In the genomic region with DNA sequence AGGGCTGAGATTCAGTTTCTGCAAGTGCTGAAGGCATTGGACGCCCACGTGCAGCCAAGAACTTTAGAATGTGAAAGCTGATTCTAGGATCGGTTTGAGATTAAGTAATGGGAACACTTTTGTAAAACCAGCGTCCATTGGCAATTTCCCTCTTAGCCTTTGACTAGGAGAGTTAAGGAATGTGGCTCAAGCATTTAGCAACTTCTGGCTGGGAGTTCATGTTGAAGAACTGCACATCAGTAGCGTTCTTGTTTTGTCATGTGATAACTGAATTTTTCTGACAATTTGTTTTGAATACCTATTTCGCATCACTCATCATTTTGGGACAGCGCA, we compare ENCODE assay signal across 8 mouse cellular contexts. TPM values are rescaled to one million over a fixed set of nuclear protein-coding genes. Genes with fewer than 3 reads are reported as not detected.
DNase-seq lines count a peak whose midpoint lies in the region; ATAC-seq and TF ChIP-seq lines count a peak whose summit lies in the region.

No protein-coding gene starts in this region.

- peak overlapping the region; percentile 88 for H3K4me2 ChIP-seq in heart, embryonic 16.5 days (ENCODE audit: low read depth, low read length)
- peak overlapping the region; percentile 77 for H3K4me2 ChIP-seq in hindbrain, embryonic 12.5 days (replicated peaks)
- peak overlapping the region; percentile 81 for H3K4me2 ChIP-seq in midbrain, embryonic 12.5 days (replicated peaks)

- peaks cover 6% of the 10 kb centered on the region for H3K4me1 ChIP-seq in heart, embryonic 16.5 days (ENCODE audit: control insufficient read depth, insufficient read depth, low read length)
- H3K4me1 ChIP-seq in hindbrain, embryonic 12.5 days, result no peaks in the 10 kb centered on the region
- peaks cover 8% of the 10 kb centered on the region; the same call in 1 of the 2 replicates for H3K4me1 ChIP-seq in midbrain, embryonic 12.5 days

- no peak for DNase-seq in heart, postnatal 14 days
- DNase-seq in Patski (ENCODE audit: low read depth, low spot score), result no peak
- DNase-seq in adrenal gland, adult 8-10 months, result no peak
- no peak for DNase-seq in thymus, adult 18-20 months
- no peak for DNase-seq in adrenal gland, postnatal 36 days

- intact Hi-C loops in heart, postnatal 14 days (cut with DNase I), result loop anchor here (5.0 kb wide), 1 partner anchor 51 kb away; the partner anchor contains the start of gene Rala

- H3K36me3 ChIP-seq in heart, embryonic 16.5 days (ENCODE audit: control insufficient read depth, insufficient read depth), result no peaks in the 10 kb centered on the region; the same call in 1 of the 2 replicates
- H3K36me3 ChIP-seq in hindbrain, embryonic 12.5 days, result 0 out of 2 replicates have a peak, but pooled peaks cover 3% of the 10 kb centered on the region
- H3K36me3 ChIP-seq in midbrain, embryonic 12.5 days, result no peaks in the 10 kb centered on the region

- POLR2A ChIA-PET in Patski (lab: Charles Lee), result no interaction called here

- H3K27me3 ChIP-seq in heart, embryonic 16.5 days (ENCODE audit: control insufficient read depth, insufficient read depth, low read length), result no peaks in the 10 kb centered on the region
- H3K27me3 ChIP-seq in Patski, result peaks cover 6% of the 10 kb centered on the region
- no peaks in the 10 kb centered on the region for H3K27me3 ChIP-seq in hindbrain, embryonic 12.5 days
- H3K27me3 ChIP-seq in midbrain, embryonic 12.5 days, result no peaks in the 10 kb centered on the region

- peak overlapping the region; percentile 9; the same call in 1 of the 2 replicates for H3K27ac ChIP-seq in heart, embryonic 16.5 days (ENCODE audit: low read length)
- no peak overlapping the region for H3K27ac ChIP-seq in hindbrain, embryonic 12.5 days
- H3K27ac ChIP-seq in midbrain, embryonic 12.5 days (replicated peaks), result no peak overlapping the region

- WGBS in heart, embryonic 16.5 days, result 35% methylated on average over 7 of the region's 7 CpGs
- WGBS in hindbrain, embryonic 12.5 days, result 39% methylated on average over 7 of the region's 7 CpGs
- WGBS in midbrain, embryonic 12.5 days, result 41% methylated on average over 7 of the region's 7 CpGs

- TF ChIP-seq CTCF in Patski (IDR thresholded peaks at IDR 0.05), result no peak

- H3K4me3 ChIP-seq in heart, embryonic 16.5 days (ENCODE audit: low read length), result peak overlapping the region; percentile 88
- H3K4me3 ChIP-seq in hindbrain, embryonic 12.5 days, result peak overlapping the region; percentile 81
- H3K4me3 ChIP-seq in midbrain, embryonic 12.5 days, result peak overlapping the region; percentile 81

- H3K9me3 ChIP-seq in heart, embryonic 16.5 days (replicated peaks; ENCODE audit: control insufficient read depth, low read length), result no peaks in the 10 kb centered on the region
- no peaks in the 10 kb centered on the region for H3K9me3 ChIP-seq in hindbrain, embryonic 12.5 days (replicated peaks)
- no peaks in the 10 kb centered on the region for H3K9me3 ChIP-seq in midbrain, embryonic 12.5 days

- CTCF ChIA-PET in Patski (lab: Charles Lee), result no interaction called here

- ATAC-seq in heart, embryonic 16.5 days (replicated peaks; ENCODE audit: extremely low read depth, insufficient read depth, low FRiP score), result no peak
- peak; percentile 41 for ATAC-seq in Patski
- peak; percentile 11; the same call in 1 of the 2 replicates for ATAC-seq in hindbrain, embryonic 12.5 days (ENCODE audit: low FRiP score)
- ATAC-seq in midbrain, embryonic 12.5 days (ENCODE audit: low FRiP score, low read depth), result no peak

- H3K9ac ChIP-seq in heart, embryonic 16.5 days (ENCODE audit: low read length), result peak overlapping the region; percentile 88
- peak overlapping the region; percentile 47; the same call in 1 of the 2 replicates for H3K9ac ChIP-seq in hindbrain, embryonic 12.5 days
- H3K9ac ChIP-seq in midbrain, embryonic 12.5 days (replicated peaks), result peak overlapping the region; percentile 50; the same call in 1 of the 2 replicates

- in situ Hi-C loops in Patski (cut with MboI; ENCODE audit: low pct_unique_long_range_greater_than_20kb), result no loop called here

RNA-seq across cellular contexts. Expression of gene Yae1d1, which starts 0.3 kb away (rescaled TPM):
- 71.6 and 72.4 TPM in 2 replicates for polyA plus RNA-seq in heart, embryonic 16.5 days (2015; fragmentation: Nextera tagmentation; extraction: Ambion mirVana)
- 10 to 100 TPM; 28.3 to 28.5 TPM for total RNA-seq in heart, postnatal 14 days (2021)
- polyA plus RNA-seq in Patski (2021), result 21.1 TPM
- polyA plus RNA-seq in hindbrain, embryonic 12.5 days (2016; fragmentation: Nextera tagmentation; extraction: Ambion mirVana), result 79.5 and 81.6 TPM in 2 replicates
- 89.5 and 94.1 TPM in 2 replicates for polyA plus RNA-seq in midbrain, embryonic 12.5 days (2016; fragmentation: Nextera tagmentation; extraction: Ambion mirVana)
- total RNA-seq in adrenal gland, adult 8-10 months (2022), result 10 to 100 TPM; 29.6 to 33.3 (median 31.6) TPM
- total RNA-seq in adrenal gland, postnatal 36 days (2021), result 10 to 100 TPM; 30.2 to 35.2 TPM

RNA-seq across cellular contexts. Expression of gene Rala, which starts 49.4 kb away (rescaled TPM):
- 83.8 and 86.0 TPM in 2 replicates for polyA plus RNA-seq in heart, embryonic 16.5 days (2015; fragmentation: Nextera tagmentation; extraction: Ambion mirVana)
- 10 to 100 TPM; 38.4 to 41.7 TPM for total RNA-seq in heart, postnatal 14 days (2021)
- polyA plus RNA-seq in Patski (2021), result 74.0 TPM
- polyA plus RNA-seq in hindbrain, embryonic 12.5 days (2016; fragmentation: Nextera tagmentation; extraction: Ambion mirVana), result 144 and 154 TPM in 2 replicates
- 141 TPM in 2 replicates for polyA plus RNA-seq in midbrain, embryonic 12.5 days (2016; fragmentation: Nextera tagmentation; extraction: Ambion mirVana)
- 10 to 100 TPM; 52.3 to 61.4 (median 58.1) TPM for total RNA-seq in adrenal gland, adult 8-10 months (2022)
- total RNA-seq in adrenal gland, postnatal 36 days (2021), result 10 to 100 TPM; 62.1 to 62.7 TPM

Comparison
In these comparisons a context has a peak if more than half of its experiments do, and no peak if none do; other contexts are left out.
1. ATAC-seq: peak in Patski (single experiment) and hindbrain, embryonic 12.5 days (single experiment); none in heart, embryonic 16.5 days (single experiment) and midbrain, embryonic 12.5 days (single experiment).
2. Peak in every context shown above with its lines, with median percentiles within 50 percentile points of each other: H3K4me2 ChIP-seq, H3K4me3 ChIP-seq and H3K9ac ChIP-seq.